Mouse (Mus musculus) liver, postnatal 0 days (tissue): ENCODE data around the gene Cyth3.

Experiments
- CTCF ChIP-seq: sonication (generic); IDR thresholded peaks from 2 replicates; pipeline ENCODE4 v1.5.1; 2016; ENCODE audit warnings: antibody characterized with exemption, low read depth
- EP300 ChIP-seq: IDR thresholded peaks from 2 replicates; pipeline ENCODE4 v1.6.1; 2016; ENCODE audit warnings: antibody characterized with exemption, low read depth, mild to moderate bottlenecking

- TF ChIP-seq CTCF (no peak), EP300 (no peak; the same call in 1 of the 2 replicates)
Measured at GRCm38 (mm10) chr5:143638516-143639270, 16.4 kb downstream of the Cyth3 start.
